Mouse (Mus musculus) retina, embryonic 14.5 days (tissue): ENCODE measurements at regions not wholly inside any gene's neighbourhood (a gene's known extent, or its start where the extent isn't known, plus 50 kb on each side); places are given as distances from the start of the nearest gene placed in this dataset.

Experiments
- DNase-seq: peaks from one replicate; pipeline ENCODE4 v3.0.0-alpha.2; 2015; ENCODE audit warnings: low spot score

DNA sequence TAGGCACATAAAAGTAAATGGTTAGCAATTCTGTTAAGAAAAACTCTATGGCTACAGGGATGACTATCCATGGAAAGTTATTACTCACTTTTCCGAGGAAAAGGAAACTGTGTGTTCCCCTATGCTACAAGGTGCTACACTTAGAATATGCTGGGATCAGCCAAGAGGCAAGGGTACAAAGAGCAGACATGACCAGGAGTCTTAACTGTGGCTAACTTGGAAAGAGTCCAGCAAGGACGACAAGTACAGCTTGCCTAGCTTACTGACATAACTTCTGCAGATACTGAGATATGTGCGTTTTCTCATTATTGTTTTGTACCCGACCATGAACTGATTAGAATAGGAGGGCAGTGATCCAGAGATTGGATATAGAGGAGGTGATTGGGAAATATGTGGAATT lies 296.4 kb downstream of the Gm16223 start:
- DNase-seq, result no peak

GRCm38 (mm10) chr5:42387959-42388358 lies 320.2 kb downstream of the Gm16223 start:
- no peak for DNase-seq

DNA sequence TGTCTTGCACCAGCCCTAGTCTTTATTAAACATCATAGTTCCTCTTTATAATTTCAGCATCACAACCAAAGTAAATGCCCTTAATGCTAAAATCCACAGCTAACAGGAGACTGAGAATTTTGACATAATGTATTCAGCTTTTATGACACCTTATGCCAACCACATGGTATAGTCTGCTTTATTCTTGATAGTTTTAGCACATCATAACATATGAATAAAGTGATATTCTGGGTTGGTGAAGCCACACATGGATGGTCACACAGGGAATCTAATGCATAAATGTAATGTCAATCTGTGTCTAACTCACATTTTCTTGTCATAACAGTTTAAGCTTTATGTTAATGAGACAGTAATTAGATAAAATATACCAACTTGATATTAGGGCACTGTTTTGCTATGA lies 328.9 kb downstream of the Gm16223 start:
- DNase-seq, result no peak

- no peak for DNase-seq
Observed at GRCm38 (mm10) chr5:42409981-42410380, 342.2 kb downstream of the Gm16223 start.

- DNase-seq, result peak; percentile 67
Observed at GRCm38 (mm10) chr5:42412296-42412695, 344.5 kb downstream of the Gm16223 start.

- no peak for DNase-seq
Observed at GRCm38 (mm10) chr5:42425902-42426301, 358.1 kb downstream of the Gm16223 start.

GRCm38 (mm10) chr5:42433147-42433546 lies 365.4 kb downstream of the Gm16223 start:
- no peak for DNase-seq

- no peak for DNase-seq
Observed at GRCm38 (mm10) chr5:42448644-42449043, 380.9 kb downstream of the Gm16223 start.

DNA sequence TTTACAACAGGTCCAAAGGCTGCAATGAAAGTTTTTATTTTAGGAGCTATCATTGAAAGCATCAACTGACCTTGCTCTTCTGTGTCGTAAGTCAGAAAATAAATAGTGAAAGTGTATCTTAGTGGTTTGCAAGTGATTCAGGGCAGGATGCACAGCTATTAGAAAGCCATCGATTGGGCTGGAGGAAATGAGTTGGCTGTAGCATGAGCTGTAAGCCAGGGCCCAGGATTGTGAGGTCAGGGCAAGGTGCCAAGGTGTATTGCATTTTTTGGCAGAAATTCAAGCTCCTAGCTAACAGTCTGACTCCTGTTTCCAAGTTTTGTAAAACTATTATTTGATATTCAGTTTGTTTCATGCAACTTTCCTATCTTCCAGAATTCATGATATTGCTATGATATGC lies 381.8 kb downstream of the Gm16223 start:
- DNase-seq, result no peak

DNA sequence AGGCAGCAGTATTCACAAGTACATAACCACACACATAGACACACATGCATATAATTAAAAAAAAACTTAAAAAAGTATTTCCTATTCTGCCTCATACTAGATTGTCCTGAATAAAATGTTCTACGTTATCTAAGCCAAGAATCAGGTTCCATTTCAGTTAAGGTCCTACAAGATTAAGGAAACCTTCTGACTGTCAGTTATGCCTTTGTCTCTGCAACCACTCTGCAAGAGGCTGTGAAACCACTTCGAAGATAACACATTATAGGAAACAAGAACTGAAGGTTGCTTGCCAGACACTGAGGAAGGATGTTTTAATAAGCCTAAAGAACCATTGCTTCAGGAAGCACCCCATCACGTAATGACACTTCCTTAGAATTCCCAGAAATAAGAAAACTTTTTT lies 385.9 kb downstream of the Gm16223 start:
- DNase-seq, result no peak

DNA sequence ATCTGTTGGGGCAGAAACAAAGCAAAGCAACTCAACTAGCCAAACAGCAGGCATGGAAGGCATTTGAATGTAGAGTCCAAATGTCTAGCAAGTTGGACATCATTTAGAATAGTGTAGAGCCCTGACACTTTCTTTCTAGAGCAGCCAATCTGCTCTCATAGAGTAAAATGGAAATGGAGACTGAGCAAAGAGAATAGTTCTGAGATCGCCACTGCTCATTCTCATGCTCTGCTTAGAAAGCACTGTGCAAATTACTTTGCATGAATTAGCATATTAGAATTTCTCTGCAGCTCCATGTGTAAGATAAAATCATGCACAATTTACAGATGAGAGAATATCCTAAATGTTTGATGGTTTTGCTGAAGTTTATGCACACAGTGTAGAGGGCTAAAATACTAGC lies 393.4 kb downstream of the Gm16223 start:
- no peak for DNase-seq

DNA sequence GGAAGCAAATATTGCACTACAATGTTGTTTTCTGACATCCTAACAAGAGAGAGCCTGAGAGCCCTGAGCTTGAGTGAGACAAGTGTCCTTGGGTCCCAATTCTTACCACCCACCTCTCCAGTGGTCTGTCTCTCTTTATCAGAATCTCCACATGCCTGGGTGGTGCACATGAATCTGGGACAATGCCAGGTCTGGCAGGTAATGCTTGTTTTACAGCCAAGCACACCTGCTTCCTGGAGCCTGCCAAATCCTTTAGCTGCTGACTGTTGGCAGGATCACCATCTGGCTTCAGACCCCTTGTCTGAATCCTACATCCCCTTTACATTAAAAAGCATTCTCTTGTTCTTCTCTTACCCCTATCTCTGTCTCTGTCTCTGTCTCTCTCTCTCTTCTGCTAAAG lies 397.1 kb downstream of the Gm16223 start:
- no peak for DNase-seq

DNA sequence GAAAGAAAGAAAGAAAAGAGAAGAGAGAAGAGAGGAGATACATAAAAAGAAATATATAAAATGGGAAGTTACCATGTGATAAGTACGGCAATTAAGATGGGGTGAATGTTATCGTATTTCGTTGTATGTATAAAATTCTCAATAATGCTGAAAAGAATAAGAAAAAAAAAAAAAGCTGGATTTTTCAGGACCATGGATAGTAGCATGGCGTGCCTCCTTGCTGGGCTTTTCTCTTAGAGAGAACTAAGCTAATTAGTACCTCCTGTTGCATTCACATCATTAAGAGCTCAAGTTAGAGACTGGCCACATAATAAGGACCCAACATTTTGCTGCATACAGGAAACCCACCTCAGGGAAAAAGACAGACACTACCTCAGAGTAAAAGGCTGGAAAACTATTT lies 405.7 kb downstream of the Gm16223 start:
- DNase-seq, result peak; percentile 8

DNA sequence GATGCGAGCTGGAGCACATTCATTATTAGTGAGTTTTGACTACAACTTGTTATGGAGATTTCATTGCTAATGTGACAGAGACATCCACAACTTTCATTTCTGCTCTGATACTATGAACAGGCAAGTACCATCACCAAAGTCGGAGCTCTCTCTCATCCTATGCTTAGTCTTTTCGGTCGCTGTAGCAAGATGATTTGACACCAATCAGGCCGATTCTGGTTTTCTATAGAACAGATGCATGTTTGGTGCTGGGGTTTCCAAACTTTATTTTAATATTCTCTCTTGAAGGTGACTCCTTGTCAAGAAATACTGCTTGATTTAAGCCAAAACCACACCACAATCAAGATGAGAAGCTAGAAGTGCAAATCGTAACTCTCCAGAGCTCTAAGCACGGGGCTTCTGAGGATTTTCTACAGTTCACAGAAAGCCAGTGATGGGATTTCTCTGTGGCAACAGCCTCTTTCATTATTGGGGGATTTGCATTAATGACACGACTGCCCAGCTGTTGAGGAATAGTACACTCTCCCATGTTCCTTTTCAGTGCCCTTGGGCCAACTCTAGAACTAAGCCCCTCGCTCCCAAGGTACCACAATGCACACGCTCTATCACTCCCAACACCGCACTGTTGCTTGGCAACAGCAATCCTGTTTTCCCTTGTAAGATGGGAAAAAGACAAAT lies 434.5 kb downstream of the Gm16223 start:
- DNase-seq, result no peak

DNA sequence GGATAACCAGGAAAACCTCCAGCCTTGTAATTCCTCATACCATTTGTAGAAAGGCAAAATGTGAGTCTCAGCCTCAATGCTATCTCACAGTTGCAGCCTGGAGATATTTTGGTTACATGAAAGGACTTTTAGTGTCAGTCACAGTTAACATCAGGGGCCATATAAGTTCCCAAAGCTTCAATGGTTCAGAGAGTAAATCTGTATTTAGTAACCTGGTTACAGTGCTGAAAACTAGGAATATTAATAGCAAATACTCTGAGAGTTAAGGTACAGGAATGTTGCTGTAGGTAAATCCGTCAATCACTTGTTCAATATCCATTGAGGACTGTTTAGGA lies 435.0 kb downstream of the Gm16223 start:
- no peak for DNase-seq

- DNase-seq, result no peak
Observed at GRCm38 (mm10) chr5:42509200-42509599, 441.4 kb downstream of the Gm16223 start.

- DNase-seq, result no peak
Observed at GRCm38 (mm10) chr5:42523116-42524113, 455.7 kb downstream of the Gm16223 start.

GRCm38 (mm10) chr5:42525431-42525830 lies 457.7 kb downstream of the Gm16223 start:
- DNase-seq, result no peak

GRCm38 (mm10) chr5:42560537-42560936 lies 492.8 kb downstream of the Gm16223 start:
- DNase-seq, result no peak

GRCm38 (mm10) chr5:42563406-42563805 lies 495.6 kb downstream of the Gm16223 start:
- DNase-seq, result no peak

DNA sequence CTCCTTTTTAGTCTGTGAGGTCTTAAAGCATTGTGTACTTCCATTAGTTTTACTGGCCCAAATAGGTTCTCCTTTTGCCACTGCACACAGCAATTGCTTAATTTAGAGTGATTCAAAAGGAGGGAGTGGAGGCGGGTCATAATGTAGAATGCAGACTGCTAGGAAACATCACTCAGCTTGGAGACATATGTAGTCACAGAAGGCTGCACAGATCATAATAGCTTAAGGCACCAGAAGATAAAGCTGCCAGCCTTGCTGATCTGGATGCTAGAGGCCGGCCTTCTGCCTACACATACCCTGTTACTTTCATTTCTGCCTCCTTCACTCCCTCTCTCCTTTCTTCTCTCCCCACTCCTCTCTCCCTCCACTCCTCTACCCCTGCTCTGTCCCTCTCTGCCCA lies 508.2 kb downstream of the Gm16223 start:
- DNase-seq, result no peak

- DNase-seq, result no peak
Observed at GRCm38 (mm10) chr5:42578208-42578844, 510.6 kb downstream of the Gm16223 start.

GRCm38 (mm10) chr5:42620698-42621097 lies 552.9 kb downstream of the Gm16223 start:
- DNase-seq, result no peak
